Mouse (Mus musculus): ENCODE measurements around the gene Gm13289. TPM values are rescaled to one million over a fixed set of nuclear protein-coding genes. Genes with fewer than 3 reads are reported as not detected.
"Not testable (repeated sequence)": the region's sequence is repeated elsewhere in the genome, so short reads cannot be mapped to it uniquely, and the experiment has no call there.

The Gm13289 gene
- total RNA-seq (2021) = not detected
- long read RNA-seq, experiment 1 = 0 reads
- long read RNA-seq, experiment 2 = 0 reads

GRCm38 (mm10) chr4:88776622-88777021 is at the start of gene Gm13289:
TSS of gene Gm13289 (plus strand) at chr4:88776922.
- not testable (repeated sequence) for DNase-seq

- DNase-seq = peak; percentile 49 to 54
These were observed 49.4 kb upstream of the Gm13289 start for GRCm38 (mm10) chr4:88727324-88727723.

- peak; percentile 57 to 88 for DNase-seq
These were observed 38.2 kb upstream of the Gm13289 start for GRCm38 (mm10) chr4:88738480-88738879.

- DNase-seq = no peak
These were observed 37.7 kb upstream of the Gm13289 start for GRCm38 (mm10) chr4:88739036-88739435.

GRCm38 (mm10) chr4:88741426-88741825 is 35.3 kb upstream of the Gm13289 start:
- DNase-seq = no peak

- no peak for DNase-seq
These were observed 33.9 kb upstream of the Gm13289 start for GRCm38 (mm10) chr4:88742771-88743371.

GRCm38 (mm10) chr4:88744207-88744606 is 32.5 kb upstream of the Gm13289 start:
- no peak for DNase-seq

GRCm38 (mm10) chr4:88749926-88750325 is 26.8 kb upstream of the Gm13289 start:
- no peak for DNase-seq

GRCm38 (mm10) chr4:88754818-88755340 is 21.8 kb upstream of the Gm13289 start, which contains the start of gene Gm13271:
TSS of gene Gm13271 (plus strand) at chr4:88754868.
- DNase-seq = peak; percentile 62 to 84

GRCm38 (mm10) chr4:88756581-88757513 is 19.9 kb upstream of the Gm13289 start:
- DNase-seq = peak; percentile 20 to 66

GRCm38 (mm10) chr4:88757628-88758031 is 19.1 kb upstream of the Gm13289 start:
- DNase-seq = peak; percentile 91 to 93

GRCm38 (mm10) chr4:88758751-88759150 is 18.0 kb upstream of the Gm13289 start:
- DNase-seq = not testable (repeated sequence)

GRCm38 (mm10) chr4:88759610-88760268 is 17.0 kb upstream of the Gm13289 start, which contains the start of gene Gm13283:
TSS of gene Gm13283 (plus strand) at chr4:88760119.
- DNase-seq = peak; percentile 59 to 66

- DNase-seq = peak; percentile 79 to 91
These were observed 16.3 kb upstream of the Gm13289 start for GRCm38 (mm10) chr4:88760431-88760830.

- peak; percentile 67 to 77 for DNase-seq
These were observed 14.9 kb upstream of the Gm13289 start for GRCm38 (mm10) chr4:88761776-88762175.

- peak; percentile 20 to 25 for DNase-seq
These were observed 14.4 kb upstream of the Gm13289 start for GRCm38 (mm10) chr4:88762341-88762740.

- DNase-seq = peak; percentile 69 to 84
These were observed 13.2 kb upstream of the Gm13289 start for GRCm38 (mm10) chr4:88763384-88764018.

- DNase-seq = not testable (repeated sequence)
These were observed 3.2 kb upstream of the Gm13289 start, which contains the start of gene Gm13290 for GRCm38 (mm10) chr4:88773534-88773933. TSS of gene Gm13290 (plus strand) at chr4:88773834.

GRCm38 (mm10) chr4:88779550-88779949 is 2.8 kb downstream of the Gm13289 start, which contains the start of gene Gm13272:
TSS of gene Gm13272 (plus strand) at chr4:88779850.
- not testable (repeated sequence) for DNase-seq

- peak in 1 of 2 experiments; percentile 7 for DNase-seq
These were observed 3.6 kb downstream of the Gm13289 start for GRCm38 (mm10) chr4:88780320-88780719.

GRCm38 (mm10) chr4:88781831-88782230 is 5.1 kb downstream of the Gm13289 start, which contains the start of gene Ifnz:
TSS of gene Ifnz (plus strand) at chr4:88782131.
- DNase-seq = not testable (repeated sequence)
